Mouse (Mus musculus): ENCODE measurements around the gene Foxo6.

GRCm38 (mm10) chr4:120269426-120269825, 17.7 kb downstream of the Foxo6 start:
- TF ChIP-seq MYOD1 (IDR thresholded peaks at IDR 0.05; ENCODE audit: control insufficient read depth, insufficient read length, low read depth), result no peak
- no peak for TF ChIP-seq CTCF (IDR thresholded peaks at IDR 0.05; ENCODE audit: control insufficient read depth, insufficient read depth, insufficient read length)
- TF ChIP-seq MAX (IDR thresholded peaks at IDR 0.05), result no peak
- no peak for TF ChIP-seq FOSL1 (IDR thresholded peaks at IDR 0.05; ENCODE audit: insufficient read depth, low read length, poor library complexity, severe bottlenecking)
